Mouse (Mus musculus) intestine, embryonic 15.5 days (tissue): Measurements from ENCODE around the gene Prpf3. TPM values are rescaled to one million over a fixed set of nuclear protein-coding genes. Genes with fewer than 3 reads are reported as not detected.
A peak's percentile ranks its signal among the peaks of the same experiment; 100 is the strongest.
"Not testable (repeated sequence)": the region's sequence is repeated elsewhere in the genome, so short reads cannot be mapped to it uniquely, and the experiment has no call there.

ENCODE experiments used
- ATAC-seq: fragments of 200-750 bp; cut with Nextera tagmentation; 2 replicates; pipeline ENCODE4 v1.8.0; 2017; ENCODE audit warnings: moderate TSS enrichment, moderate library complexity
- H3K27ac ChIP-seq: fragments of 300-500 bp; sonication (generic); 2 replicates; pipeline ENCODE4 v1.5.1; 2015; ENCODE audit warnings: mild to moderate bottlenecking, inconsistent platforms
- H3K27me3 ChIP-seq: fragments of 300-500 bp; sonication (generic); replicated peaks from 2 replicates; pipeline ENCODE4 v1.6.1; 2015; ENCODE audit warnings: inconsistent platforms
- H3K36me3 ChIP-seq: fragments of 300-500 bp; sonication (generic); 2 replicates; pipeline ENCODE4 v1.6.1; 2015; ENCODE audit warnings: inconsistent platforms
- H3K4me1 ChIP-seq: fragments of 300-500 bp; sonication (generic); replicated peaks from 2 replicates; pipeline ENCODE4 v1.6.1; 2015; ENCODE audit warnings: inconsistent platforms
- H3K4me2 ChIP-seq: fragments of 300-500 bp; sonication (generic); replicated peaks from 2 replicates; pipeline ENCODE4 v1.6.1; 2015; ENCODE audit warnings: mild to moderate bottlenecking, inconsistent platforms
- H3K4me3 ChIP-seq: fragments of 300-500 bp; sonication (generic); replicated peaks from 2 replicates; pipeline ENCODE4 v1.5.1; 2015; ENCODE audit warnings: inconsistent platforms
- H3K9ac ChIP-seq: fragments of 300-500 bp; sonication (generic); 2 replicates; pipeline ENCODE4 v1.6.1; 2015; ENCODE audit warnings: inconsistent platforms
- H3K9me3 ChIP-seq: fragments of 300-500 bp; sonication (generic); 2 replicates; pipeline ENCODE4 v1.6.1; 2016; ENCODE audit warnings: inconsistent platforms
- WGBS: fragments of 180-500 bp; shearing (Covaris S2); methylation state at CpG from one replicate; pipeline ENCODE4 v1.1.7; 2015; 5-methylcytosine and 5-hydroxymethylcytosine counted together
- polyA plus RNA-seq: library from polyadenylated mRNA; unstranded; fragments of >200 nt; fragmentation: Nextera tagmentation; extraction: Ambion mirVana; gene quantifications from 2 replicates; pipeline ENCODE4 v1.2.1, GENCODE M21; 2015

Gene Prpf3
- polyA plus RNA-seq, 1 experiment from 2014 or later: 44.2 TPM

DNA sequence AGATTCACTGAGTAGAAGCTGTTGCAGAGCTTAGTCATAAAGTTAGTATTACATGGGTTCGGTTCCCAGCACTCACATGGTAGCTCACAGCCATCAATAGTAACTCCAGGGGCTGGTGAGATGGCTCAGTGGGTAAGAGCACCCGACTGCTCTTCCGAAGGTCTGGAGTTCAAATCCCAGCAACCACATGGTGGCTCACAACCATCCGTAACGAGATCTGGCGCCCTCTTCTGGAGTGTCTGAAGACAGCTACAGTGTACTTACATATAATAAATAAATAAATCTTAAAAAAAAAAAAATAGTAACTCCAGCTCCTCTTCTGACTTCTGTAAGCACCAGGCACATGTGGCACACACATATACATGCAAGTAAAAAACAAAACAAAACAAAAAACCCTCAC, 48.1 kb downstream of the Prpf3 start:
- H3K4me1 ChIP-seq, H3K4me3 ChIP-seq, H3K27me3 ChIP-seq, H3K27ac ChIP-seq, ATAC-seq, H3K9ac ChIP-seq, H3K9me3 ChIP-seq, H3K4me2 ChIP-seq: not testable (repeated sequence)
- 79% methylated on average over 6 of the region's 6 CpGs for WGBS
- H3K36me3 ChIP-seq: peaks cover 12% of the 10 kb centered on the region

DNA sequence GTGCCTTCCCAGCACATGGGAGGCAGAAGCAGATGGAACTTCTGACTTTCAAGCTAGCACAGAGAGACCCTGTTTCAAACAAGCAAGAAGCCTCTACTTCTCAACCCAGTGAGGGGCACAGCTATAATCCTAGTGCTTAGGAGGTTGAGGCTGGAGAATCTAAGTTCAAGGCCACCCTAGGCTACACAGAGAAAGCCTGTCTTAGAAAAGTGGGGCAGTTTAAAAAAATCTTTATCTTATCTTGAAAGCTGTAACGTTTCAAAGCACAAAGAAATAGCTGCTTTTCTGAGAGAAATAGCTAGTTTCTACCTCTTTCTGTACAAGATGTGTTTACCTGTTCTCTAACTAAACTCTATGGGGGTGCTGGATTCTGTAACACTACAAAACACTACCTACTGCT, 49.0 kb downstream of the Prpf3 start:
- Histone ChIP-seq H3K4me2 (no peak overlapping the region), H3K9ac (no peak overlapping the region), H3K27ac (no peak overlapping the region), H3K9me3 (no peaks in the 10 kb centered on the region), H3K36me3 (peaks cover 12% of the 10 kb centered on the region), H3K4me3 (no peak overlapping the region), H3K27me3 (no peaks in the 10 kb centered on the region), H3K4me1 (no peaks in the 10 kb centered on the region)
- peak; percentile 51; the same call in 1 of the 2 replicates for ATAC-seq
- 43% methylated on average over 1 of the region's 1 CpGs for WGBS

GRCm38 (mm10) chr3:95803851-95804250, 51.8 kb downstream of the Prpf3 start:
- H3K4me3 ChIP-seq: no peak overlapping the region
- no peak overlapping the region for H3K9ac ChIP-seq
- ATAC-seq: no peak
- H3K4me2 ChIP-seq: no peak overlapping the region
- no peaks in the 10 kb centered on the region for H3K4me1 ChIP-seq
- 97% methylated on average over 4 of the region's 4 CpGs for WGBS
- no peaks in the 10 kb centered on the region for H3K27me3 ChIP-seq
- peaks cover 12% of the 10 kb centered on the region for H3K36me3 ChIP-seq
- no peaks in the 10 kb centered on the region for H3K9me3 ChIP-seq
- H3K27ac ChIP-seq: no peak overlapping the region

DNA sequence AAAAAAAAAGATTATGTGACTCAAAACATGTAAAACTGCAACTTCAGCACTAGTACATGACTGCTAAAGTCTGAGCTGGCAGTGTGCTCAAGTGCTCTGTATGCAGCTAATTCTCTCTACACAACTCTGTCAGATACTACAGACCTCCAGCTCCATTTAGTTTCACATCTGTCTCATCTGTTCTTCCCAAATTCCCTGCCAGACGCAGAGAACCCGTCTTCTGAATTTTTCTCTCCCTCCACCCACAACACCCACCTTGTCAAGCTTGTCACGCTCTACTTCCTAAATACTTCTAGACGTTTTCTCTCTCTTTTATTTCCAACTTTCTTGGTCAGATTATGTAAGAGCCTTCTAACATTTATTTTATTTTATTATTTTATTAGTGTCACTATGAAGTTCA, 56.9 kb downstream of the Prpf3 start:
- WGBS: 84% methylated on average over 4 of the region's 4 CpGs
- H3K27me3 ChIP-seq: no peaks in the 10 kb centered on the region
- no peak overlapping the region for H3K4me3 ChIP-seq

GRCm38 (mm10) chr3:95794299-95794698, 61.4 kb downstream of the Prpf3 start:
- Histone ChIP-seq H3K9me3 (no peaks in the 10 kb centered on the region), H3K4me3 (no peak overlapping the region), H3K27me3 (no peaks in the 10 kb centered on the region), H3K9ac (no peak overlapping the region), H3K27ac (no peak overlapping the region), H3K36me3 (no peaks in the 10 kb centered on the region), H3K4me1 (no peaks in the 10 kb centered on the region), H3K4me2 (no peak overlapping the region)
- no peak for ATAC-seq
- 78% methylated on average over 1 of the region's 1 CpGs for WGBS

More for the DNA sequence above, 56.9 kb downstream of the Prpf3 start:
- H3K36me3 ChIP-seq: no peaks in the 10 kb centered on the region
- H3K4me1 ChIP-seq: no peaks in the 10 kb centered on the region
- H3K4me2 ChIP-seq: no peak overlapping the region
- no peaks in the 10 kb centered on the region for H3K9me3 ChIP-seq
- no peak for ATAC-seq
- no peak overlapping the region for H3K27ac ChIP-seq
- H3K9ac ChIP-seq: no peak overlapping the region

- Histone ChIP-seq H3K9ac (no peak overlapping the region), H3K36me3 (no peaks in the 10 kb centered on the region), H3K4me3 (no peak overlapping the region), H3K27ac (no peak overlapping the region), H3K27me3 (no peaks in the 10 kb centered on the region), H3K9me3 (no peaks in the 10 kb centered on the region), H3K4me2 (no peak overlapping the region), H3K4me1 (no peaks in the 10 kb centered on the region)
- ATAC-seq: no peak
- 79% methylated on average over 2 of the region's 2 CpGs for WGBS
Measured at GRCm38 (mm10) chr3:95793662-95794061, 62.0 kb downstream of the Prpf3 start.

DNA sequence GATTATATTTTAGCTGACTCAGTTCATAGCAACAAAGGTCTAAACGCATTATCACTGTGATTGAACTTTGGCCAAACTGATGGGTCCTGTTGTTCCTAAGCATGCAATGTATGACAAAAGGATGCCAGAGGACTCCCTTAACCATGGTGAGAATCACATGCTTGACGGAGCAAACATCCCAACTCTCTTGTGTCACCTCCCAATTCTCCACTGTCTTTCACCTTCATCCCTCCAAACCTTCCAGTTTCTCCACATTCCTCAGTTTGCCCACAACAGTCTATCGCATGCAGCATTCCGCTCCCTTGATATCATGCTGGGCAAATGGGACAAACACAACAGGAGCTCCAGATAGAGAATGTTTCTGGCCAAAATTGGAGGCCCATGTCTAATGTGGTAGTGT, 70.2 kb downstream of the Prpf3 start:
- Histone ChIP-seq H3K9ac (no peak overlapping the region), H3K27ac (no peak overlapping the region), H3K4me3 (no peak overlapping the region), H3K4me2 (no peak overlapping the region), H3K27me3 (no peaks in the 10 kb centered on the region), H3K36me3 (peaks cover 25% of the 10 kb centered on the region), H3K9me3 (no peaks in the 10 kb centered on the region), H3K4me1 (no peaks in the 10 kb centered on the region)
- ATAC-seq: no peak
- 91% methylated on average over 4 of the region's 4 CpGs for WGBS

Other genes starting within 250 kb of the Prpf3 start
- gene Ensa, start 230.9 kb downstream of the Prpf3 start, polyA plus RNA-seq: 65.1 and 69.0 TPM in 2 replicates
- 50.5 and 52.3 TPM in 2 replicates for gene Mcl1, start 197.1 kb downstream of the Prpf3 start, polyA plus RNA-seq
- 2.3 and 3.0 TPM in 2 replicates for gene Adamtsl4, start 168.0 kb downstream of the Prpf3 start, polyA plus RNA-seq
- 20.2 and 20.9 TPM in 2 replicates for gene Ecm1, start 116.3 kb downstream of the Prpf3 start, polyA plus RNA-seq
- 54.4 and 54.5 TPM in 2 replicates for gene Tars2, start 95.7 kb downstream of the Prpf3 start, polyA plus RNA-seq
- 16.9 and 18.3 TPM in 2 replicates for gene Rprd2, start 37.0 kb downstream of the Prpf3 start, polyA plus RNA-seq
- 346 and 351 TPM in 2 replicates for gene Mrps21, start 15.6 kb upstream of the Prpf3 start, polyA plus RNA-seq
- 5.6 and 5.8 TPM in 2 replicates for gene Ciart, start 26.4 kb upstream of the Prpf3 start, polyA plus RNA-seq
- 21.3 and 22.9 TPM in 2 replicates for gene BC028528, start 36.1 kb upstream of the Prpf3 start, polyA plus RNA-seq
- 38.3 and 38.8 TPM in 2 replicates for gene Aph1a, start 38.1 kb upstream of the Prpf3 start, polyA plus RNA-seq
- gene Car14, start 48.8 kb upstream of the Prpf3 start, polyA plus RNA-seq: 1.5 and 1.9 TPM in 2 replicates
- gene Anp32e, start 73.4 kb upstream of the Prpf3 start, polyA plus RNA-seq: 149 and 178 TPM in 2 replicates
- 28.0 and 30.1 TPM in 2 replicates for gene Plekho1, start 140.1 kb upstream of the Prpf3 start, polyA plus RNA-seq
- gene Vps45, start 202.6 kb upstream of the Prpf3 start, polyA plus RNA-seq: 28.4 and 32.4 TPM in 2 replicates
- gene Otud7b, start 248.6 kb upstream of the Prpf3 start, polyA plus RNA-seq: 18.7 and 19.8 TPM in 2 replicates